Mouse (Mus musculus) G1E (cell line): Measurements from ENCODE around the gene Rps4x.

ENCODE experiments used
- CTCF ChIP-seq: IDR thresholded peaks from 2 replicates; pipeline ENCODE4 v1.5.1; 2012; ENCODE audit warnings: low read depth, low read length, inconsistent platforms, mixed read lengths
- POLR2AphosphoS5 ChIP-seq: IDR thresholded peaks from 2 replicates; pipeline ENCODE4 v1.6.1; 2012; ENCODE audit warnings: low read depth, low read length, inconsistent platforms; ENCODE audit not compliant: insufficient replicate concordance

DNA sequence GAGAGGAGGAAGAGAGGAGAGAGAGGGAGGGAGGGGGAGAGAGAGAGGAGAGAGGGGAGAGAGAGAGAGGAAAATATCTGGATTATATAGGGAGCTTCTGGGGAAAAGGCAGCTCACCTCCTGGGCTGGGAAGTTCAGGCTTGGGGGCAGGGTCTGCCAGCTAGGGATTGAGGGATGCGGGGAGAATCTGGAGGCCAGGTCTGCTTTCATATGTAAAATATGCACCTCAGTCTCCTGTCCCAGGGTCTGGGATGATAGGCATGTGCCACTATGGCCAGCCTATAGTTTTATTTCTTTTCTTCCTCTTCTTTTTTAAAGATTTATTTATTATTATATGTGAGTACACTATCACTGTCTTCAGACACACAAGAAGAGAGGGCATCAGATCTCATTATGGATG is 1.6 kb upstream of the Rps4x start:
- TF ChIP-seq POLR2AphosphoS5, result no peak
- TF ChIP-seq CTCF, result no peak
